Mouse (Mus musculus) limb, embryonic 14.5 days (tissue): ENCODE data around the gene Cntn3. TPM values are rescaled to one million over a fixed set of nuclear protein-coding genes. Genes with fewer than 3 reads are reported as not detected.

Experiments used
- ATAC-seq: fragments of 200-750 bp; cut with Nextera tagmentation; 2 replicates; pipeline ENCODE4 v1.8.0; 2017; ENCODE audit warnings: low read depth, moderate number of reproducible peaks, moderate TSS enrichment; ENCODE audit not compliant: low FRiP score
- DNase-seq: peaks from one replicate; pipeline ENCODE4 v3.0.0-alpha.2; 2015; ENCODE audit warnings: low spot score
- H3K27ac ChIP-seq: fragments of 300-500 bp; sonication (generic); replicated peaks from 2 replicates; pipeline ENCODE4 v1.5.1; 2014; ENCODE audit warnings: low read depth, mild to moderate bottlenecking, low read length, moderate library complexity, mixed read lengths
- H3K27me3 ChIP-seq: fragments of 300-500 bp; sonication (generic); 2 replicates; pipeline ENCODE4 v1.6.1; 2014; ENCODE audit warnings: low read length, mixed read lengths; ENCODE audit not compliant: control insufficient read depth, insufficient read depth
- H3K36me3 ChIP-seq: fragments of 300-500 bp; sonication (generic); 2 replicates; pipeline ENCODE4 v1.6.1; 2014; ENCODE audit warnings: mild to moderate bottlenecking, low read length, moderate library complexity, mixed read lengths; ENCODE audit not compliant: control insufficient read depth, insufficient read depth
- H3K4me1 ChIP-seq: fragments of 300-500 bp; sonication (generic); 2 replicates; pipeline ENCODE4 v1.6.1; 2014; ENCODE audit warnings: antibody characterized with exemption, low read length, mixed read lengths; ENCODE audit not compliant: control insufficient read depth, insufficient read depth
- H3K4me2 ChIP-seq: fragments of 300-500 bp; sonication (generic); replicated peaks from 2 replicates; pipeline ENCODE4 v1.6.1; 2014; ENCODE audit warnings: low read depth, mild to moderate bottlenecking, low read length, moderate library complexity; ENCODE audit not compliant: severe bottlenecking
- H3K4me3 ChIP-seq: fragments of 300-500 bp; sonication (generic); replicated peaks from 2 replicates; pipeline ENCODE4 v1.5.1; 2014; ENCODE audit warnings: low read length
- H3K9ac ChIP-seq: fragments of 300-500 bp; sonication (generic); 2 replicates; pipeline ENCODE4 v1.6.1; 2014; ENCODE audit warnings: mild to moderate bottlenecking, low read depth, low read length, moderate library complexity; ENCODE audit not compliant: severe bottlenecking
- H3K9me3 ChIP-seq: fragments of 300-500 bp; sonication (generic); 2 replicates; pipeline ENCODE4 v1.6.1; 2016; ENCODE audit warnings: low read length; ENCODE audit not compliant: control insufficient read depth
- POLR2A ChIP-seq: fragments of 200-500 bp; IDR thresholded peaks from 2 replicates; pipeline ENCODE4 v1.8.0; 2012; ENCODE audit warnings: inconsistent platforms, mild to moderate bottlenecking, moderate library complexity, borderline replicate concordance; ENCODE audit not compliant: insufficient read depth, insufficient read length; ENCODE audit errors: extremely low read depth
- WGBS: fragments of 180-500 bp; shearing (Covaris S2); extraction: QIAGEN DNeasy Blood & Tissue Kit; methylation state at CpG from one replicate; pipeline ENCODE4 v1.1.7; 2014; 5-methylcytosine and 5-hydroxymethylcytosine counted together
- polyA plus RNA-seq, 2 experiments: library from polyadenylated mRNA; depleted of rRNA in 1 of 2; stranded (reverse) in 1 of 2; unstranded in 1 of 2; fragments of >200 nt; fragmentation: Nextera tagmentation in 1 of 2; extraction: Ambion mirVana in 1 of 2; gene quantifications; 2 replicates each; pipeline versions ENCODE4 v1.2.1 to v1.2.3; 2012 to 2014

Gene Cntn3
- polyA plus RNA-seq, 2 experiments = 2.2 to 2.9 TPM

DNA sequence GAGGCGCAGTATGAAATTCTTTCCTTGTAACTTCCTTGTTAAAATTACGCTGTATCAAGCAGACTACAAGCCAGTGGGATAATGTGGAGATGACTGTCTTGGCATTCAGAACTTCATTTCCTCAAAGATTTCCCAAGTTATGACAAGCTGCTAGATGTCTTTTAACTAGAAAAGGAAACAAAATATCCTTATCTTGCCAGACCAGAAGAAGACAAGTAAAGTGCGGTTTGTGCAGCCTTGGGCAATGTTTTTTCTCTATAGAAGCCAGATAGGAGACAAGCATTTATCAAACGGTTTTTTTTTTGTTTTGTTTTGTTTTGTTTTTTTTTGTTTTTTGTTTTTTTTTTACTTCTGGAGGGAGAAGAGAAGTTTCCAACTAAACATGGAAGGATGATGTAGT, 37.3 kb downstream of the Cntn3 start:
- no peak for ATAC-seq
- H3K27me3 ChIP-seq = no peaks in the 10 kb centered on the region
- 77% methylated on average over 4 of the region's 4 CpGs for WGBS
- no peak overlapping the region for H3K9ac ChIP-seq
- H3K4me3 ChIP-seq = no peak overlapping the region
- no peak overlapping the region for H3K27ac ChIP-seq
- H3K4me1 ChIP-seq = no peaks in the 10 kb centered on the region
- no peaks in the 10 kb centered on the region for H3K36me3 ChIP-seq
- no peak for DNase-seq
- no peak for TF ChIP-seq POLR2A
- no peaks in the 10 kb centered on the region for H3K9me3 ChIP-seq
- no peak overlapping the region for H3K4me2 ChIP-seq

DNA sequence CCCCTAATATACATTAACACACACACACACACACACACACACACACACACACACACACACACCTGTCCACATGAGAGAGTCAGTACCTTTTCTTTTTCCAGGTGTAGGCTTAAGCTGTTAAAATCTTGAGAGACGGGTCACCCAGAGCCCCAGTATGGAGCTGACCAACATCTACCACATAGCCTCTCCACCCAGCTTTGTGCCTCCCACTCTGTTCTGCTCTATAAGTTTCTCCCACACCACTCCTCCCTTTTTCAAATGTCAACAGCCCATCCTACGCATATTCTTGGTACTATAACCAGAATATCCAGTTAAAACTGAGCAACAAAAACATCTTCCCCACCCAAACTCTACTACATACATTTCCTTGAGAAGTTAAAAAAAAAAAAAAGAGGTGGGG, 49.9 kb downstream of the Cntn3 start:
- H3K27ac ChIP-seq = no peak overlapping the region
- no peak overlapping the region for H3K9ac ChIP-seq
- no peak overlapping the region for H3K4me2 ChIP-seq
- no peaks in the 10 kb centered on the region for H3K4me1 ChIP-seq
- H3K36me3 ChIP-seq = no peaks in the 10 kb centered on the region
- TF ChIP-seq POLR2A = no peak
- no peaks in the 10 kb centered on the region for H3K9me3 ChIP-seq
- ATAC-seq (no peak), DNase-seq (no peak)
- no peaks in the 10 kb centered on the region for H3K27me3 ChIP-seq
- H3K4me3 ChIP-seq = no peak overlapping the region
- WGBS = 78% methylated on average over 2 of the region's 2 CpGs

- H3K4me1 ChIP-seq = no peaks in the 10 kb centered on the region
- H3K4me3 ChIP-seq = no peak overlapping the region
- no peak for TF ChIP-seq POLR2A
- H3K27me3 ChIP-seq = no peaks in the 10 kb centered on the region
- no peak overlapping the region for H3K9ac ChIP-seq
- WGBS = 47% methylated on average over 2 of the region's 2 CpGs
- H3K27ac ChIP-seq = no peak overlapping the region
- no peak overlapping the region for H3K4me2 ChIP-seq
- DNase-seq = no peak
- H3K36me3 ChIP-seq = no peaks in the 10 kb centered on the region
- H3K9me3 ChIP-seq = no peaks in the 10 kb centered on the region
- ATAC-seq = no peak
These were observed 51.9 kb downstream of the Cntn3 start for GRCm38 (mm10) chr6:102520977-102521376.

GRCm38 (mm10) chr6:102515231-102515630, 57.7 kb downstream of the Cntn3 start:
- Histone ChIP-seq H3K36me3 (no peaks in the 10 kb centered on the region), H3K27ac (no peak overlapping the region), H3K4me1 (no peaks in the 10 kb centered on the region), H3K9me3 (no peaks in the 10 kb centered on the region), H3K4me3 (no peak overlapping the region), H3K4me2 (no peak overlapping the region), H3K27me3 (no peaks in the 10 kb centered on the region), H3K9ac (no peak overlapping the region)
- 54% methylated on average over 2 of the region's 2 CpGs for WGBS
- ATAC-seq (no peak), DNase-seq (no peak)
- no peak for TF ChIP-seq POLR2A

DNA sequence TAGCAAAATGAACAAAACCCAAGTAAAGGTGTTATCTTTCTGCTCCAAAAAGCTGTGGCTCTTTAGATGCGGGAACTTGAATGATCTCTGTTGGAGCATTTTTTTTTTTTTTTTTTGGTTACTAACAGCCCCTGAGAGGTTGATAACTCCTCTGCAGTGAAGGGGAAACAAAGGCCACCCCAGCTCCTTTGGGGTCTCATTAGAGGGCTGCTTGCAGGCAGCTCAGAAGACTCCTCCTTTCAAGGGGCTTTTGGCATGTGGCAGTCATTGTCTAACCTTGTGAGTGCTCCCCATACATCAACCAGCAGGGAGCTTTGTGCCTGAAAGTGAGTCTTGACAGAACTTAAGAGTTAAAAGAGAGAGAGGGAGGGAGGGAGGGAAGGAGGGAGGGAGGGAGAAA, 60.8 kb downstream of the Cntn3 start:
- Histone ChIP-seq H3K36me3 (no peaks in the 10 kb centered on the region), H3K9ac (no peak overlapping the region), H3K4me3 (no peak overlapping the region), H3K4me2 (no peak overlapping the region), H3K27me3 (no peaks in the 10 kb centered on the region), H3K27ac (no peak overlapping the region), H3K9me3 (no peaks in the 10 kb centered on the region), H3K4me1 (no peaks in the 10 kb centered on the region)
- no peak for TF ChIP-seq POLR2A
- ATAC-seq (no peak), DNase-seq (no peak)
- WGBS = 68% methylated on average over 1 of the region's 1 CpGs

DNA sequence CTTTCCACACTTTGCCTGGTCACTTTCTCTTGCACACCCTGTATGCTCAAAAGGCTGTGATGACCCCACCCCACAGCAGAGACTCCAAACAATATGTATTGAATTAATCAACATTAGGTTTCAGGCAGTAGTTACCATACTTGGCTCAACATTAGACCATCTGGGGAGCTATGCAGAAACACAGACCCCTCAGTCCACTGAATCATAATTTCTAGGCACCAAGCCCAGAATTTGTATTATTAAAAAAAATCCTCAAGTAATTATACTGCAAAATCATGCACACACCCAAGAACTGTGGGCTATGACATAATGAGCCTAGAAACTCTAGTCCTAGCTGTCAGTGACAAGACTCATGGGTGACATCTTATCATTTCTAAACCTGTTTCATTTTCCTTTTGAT, 87.4 kb downstream of the Cntn3 start:
- Histone ChIP-seq H3K27me3 (no peaks in the 10 kb centered on the region), H3K36me3 (no peaks in the 10 kb centered on the region), H3K27ac (no peak overlapping the region), H3K4me1 (no peaks in the 10 kb centered on the region), H3K9ac (no peak overlapping the region), H3K4me2 (no peak overlapping the region), H3K9me3 (no peaks in the 10 kb centered on the region), H3K4me3 (no peak overlapping the region)
- peak; percentile 55; the same call in 1 of the 2 replicates for ATAC-seq
- peak; percentile 57 for DNase-seq
- no peak for TF ChIP-seq POLR2A
